Mouse (Mus musculus) bone marrow, adult 2 months (tissue): ENCODE results near the gene Rcc2. TPM values are rescaled to one million over a fixed set of nuclear protein-coding genes. Genes with fewer than 3 reads are reported as not detected.

Experiments
- H3K27ac ChIP-seq: fragments of 200-500 bp; 2 replicates; pipeline ENCODE4 v1.5.1; 2012; ENCODE audit warnings: low read depth, mild to moderate bottlenecking, control low read depth, inconsistent platforms, low read length; ENCODE audit not compliant: control insufficient read depth, poor library complexity, insufficient read depth
- H3K4me1 ChIP-seq: fragments of 200-500 bp; 2 replicates; pipeline ENCODE4 v1.6.1; 2011; ENCODE audit warnings: low read length; ENCODE audit not compliant: control insufficient read depth, insufficient read depth
- H3K4me3 ChIP-seq: fragments of 200-500 bp; replicated peaks from 2 replicates; pipeline ENCODE3; 2011; ENCODE audit warnings: mild to moderate bottlenecking, low read depth, low read length, control low read depth; ENCODE audit not compliant: control insufficient read depth
- CTCF ChIP-seq: fragments of 200-500 bp; IDR thresholded peaks from 2 replicates; pipeline ENCODE4 v1.5.1; 2011; ENCODE audit warnings: low read length, control low read depth; ENCODE audit not compliant: control insufficient read depth, insufficient read depth
- POLR2A ChIP-seq: fragments of 200-500 bp; IDR thresholded peaks from 2 replicates; pipeline ENCODE4 v1.6.1; 2011; ENCODE audit warnings: low read depth, mild to moderate bottlenecking, control low read depth, low read length, borderline replicate concordance; ENCODE audit not compliant: control insufficient read depth
- WGBS: fragments of 180-500 bp; shearing (Covaris S2); methylation state at CpG from one replicate; pipeline ENCODE4 v1.1.7; 2018; 5-methylcytosine and 5-hydroxymethylcytosine counted together
- polyA plus RNA-seq: library from polyadenylated mRNA; stranded (reverse); fragments of >200 nt; gene quantifications from 2 replicates; pipeline ENCODE4 v1.2.4, GENCODE M21; 2011; ENCODE audit warnings: low replicate concordance; ENCODE audit not compliant: missing spikeins, insufficient read depth, insufficient read length

Gene Rcc2
- polyA plus RNA-seq, 1 experiment: 105 TPM

DNA sequence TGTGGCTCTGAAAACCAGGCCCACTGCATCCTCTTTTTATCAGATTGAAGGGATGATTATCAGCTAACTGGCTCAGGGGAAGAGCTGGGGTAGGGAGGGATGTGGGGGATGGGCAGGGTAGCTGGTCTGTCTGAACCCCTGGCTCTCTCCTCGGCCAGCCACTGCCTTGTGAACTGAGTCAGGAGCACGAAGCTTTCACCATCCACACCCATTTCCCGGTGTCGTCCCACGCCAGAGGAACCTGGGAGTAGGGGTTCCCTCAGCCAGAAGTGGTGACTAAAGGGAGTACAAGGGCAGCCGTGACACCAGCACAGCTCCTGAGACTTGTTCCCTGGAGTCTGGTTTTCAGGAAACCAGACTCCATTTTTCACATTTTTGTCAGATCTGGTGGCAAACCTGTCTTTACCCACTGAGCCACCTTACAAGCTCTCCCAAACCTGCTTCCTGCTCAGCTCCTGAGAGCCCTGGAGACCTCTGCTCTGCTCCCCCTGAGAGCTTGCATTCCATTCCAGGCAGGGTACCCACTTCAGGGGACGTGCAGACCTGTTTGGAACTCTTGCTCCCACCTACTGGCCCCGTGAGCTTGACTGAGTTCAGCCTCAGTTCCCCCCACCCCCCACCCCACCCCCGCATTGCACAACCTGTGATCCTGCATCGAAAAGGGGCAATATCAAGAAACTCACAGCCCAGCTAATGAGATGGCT, 37.3 kb upstream of the Rcc2 start:
- H3K27ac ChIP-seq: no peak overlapping the region
- TF ChIP-seq CTCF: no peak
- no peak for TF ChIP-seq POLR2A
- 22% methylated on average over 10 of the region's 10 CpGs for WGBS
- no peaks in the 10 kb centered on the region for H3K4me1 ChIP-seq
- H3K4me3 ChIP-seq: no peak overlapping the region

DNA sequence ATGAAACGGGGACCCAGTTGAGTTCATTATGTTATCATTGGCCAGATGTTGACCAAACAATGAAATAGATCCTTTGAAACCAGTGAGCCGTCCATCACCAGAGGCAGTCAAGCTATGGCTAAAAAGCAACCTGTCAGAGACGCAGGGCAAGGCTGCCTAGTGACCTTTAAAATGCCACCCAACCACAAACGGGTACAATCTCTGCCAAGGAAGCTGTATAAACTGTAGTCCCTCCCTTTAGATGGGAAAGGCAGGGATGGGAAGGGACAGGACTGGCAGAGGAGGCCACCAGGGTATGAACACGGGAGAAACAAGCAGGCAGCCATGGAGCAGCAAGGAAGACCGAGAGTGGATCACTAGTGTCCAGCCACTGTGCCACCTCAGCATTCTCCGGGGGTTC, 35.3 kb upstream of the Rcc2 start:
- no peak overlapping the region for H3K27ac ChIP-seq
- H3K4me1 ChIP-seq: no peaks in the 10 kb centered on the region
- H3K4me3 ChIP-seq: no peak overlapping the region
- TF ChIP-seq CTCF (no peak), POLR2A (no peak)
- 79% methylated on average over 7 of the region's 7 CpGs for WGBS

DNA sequence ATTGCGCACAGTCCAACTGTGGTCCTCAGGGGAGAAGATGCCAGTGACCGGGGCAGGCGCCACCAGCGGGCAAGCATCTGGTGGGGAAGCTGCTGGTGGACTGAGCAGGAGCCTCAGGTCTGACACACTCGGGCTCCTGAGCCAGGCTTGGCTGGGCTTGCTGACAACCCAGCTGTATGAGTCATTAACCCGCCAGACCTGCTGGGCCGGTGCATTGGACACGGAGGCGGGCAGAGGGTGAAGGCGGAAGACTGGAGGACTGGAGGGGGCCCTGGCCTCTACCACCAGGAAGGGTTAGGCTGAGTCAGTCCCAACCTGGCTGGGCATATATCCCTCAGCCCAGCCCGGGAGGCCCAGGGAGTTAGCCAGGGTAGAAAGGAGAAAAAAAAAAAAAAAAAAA, 34.6 kb upstream of the Rcc2 start, which contains the start of gene Arhgef10l:
TSS of gene Arhgef10l (minus strand) at position 253 of the 400 bp plus-strand sequence.
- Histone ChIP-seq H3K4me3 (no peak within 1 kb of the TSS), H3K27ac (no peak within 1 kb of the TSS), H3K4me1 (no peaks in the 10 kb centered on the region)
- WGBS: 62% methylated on average over 11 of the region's 11 CpGs
- TF ChIP-seq POLR2A: no peak
- no peak for TF ChIP-seq CTCF

DNA sequence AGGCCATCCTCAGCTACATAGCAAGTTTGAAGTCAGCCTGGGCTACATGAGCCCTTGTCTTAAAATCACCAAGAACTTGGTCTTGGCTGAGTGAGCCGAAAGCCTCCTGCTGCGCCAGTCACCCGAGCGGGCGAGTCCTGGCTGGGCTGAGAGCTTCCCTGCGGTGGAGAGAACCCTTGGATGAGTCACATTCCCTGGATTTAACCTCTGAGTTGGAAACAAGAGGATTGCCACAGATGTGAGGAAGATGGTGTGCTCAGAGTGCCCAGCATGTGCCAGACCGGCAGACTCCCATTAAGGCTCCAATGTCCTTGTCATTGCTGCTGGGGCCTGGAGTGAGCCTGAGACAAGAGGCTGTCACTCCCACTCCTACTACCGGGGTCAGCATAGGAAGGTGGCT, 32.5 kb upstream of the Rcc2 start:
- TF ChIP-seq CTCF: no peak
- TF ChIP-seq POLR2A: no peak
- Histone ChIP-seq H3K4me3 (no peak overlapping the region), H3K4me1 (no peaks in the 10 kb centered on the region), H3K27ac (no peak overlapping the region)
- WGBS: 85% methylated on average over 8 of the region's 8 CpGs

DNA sequence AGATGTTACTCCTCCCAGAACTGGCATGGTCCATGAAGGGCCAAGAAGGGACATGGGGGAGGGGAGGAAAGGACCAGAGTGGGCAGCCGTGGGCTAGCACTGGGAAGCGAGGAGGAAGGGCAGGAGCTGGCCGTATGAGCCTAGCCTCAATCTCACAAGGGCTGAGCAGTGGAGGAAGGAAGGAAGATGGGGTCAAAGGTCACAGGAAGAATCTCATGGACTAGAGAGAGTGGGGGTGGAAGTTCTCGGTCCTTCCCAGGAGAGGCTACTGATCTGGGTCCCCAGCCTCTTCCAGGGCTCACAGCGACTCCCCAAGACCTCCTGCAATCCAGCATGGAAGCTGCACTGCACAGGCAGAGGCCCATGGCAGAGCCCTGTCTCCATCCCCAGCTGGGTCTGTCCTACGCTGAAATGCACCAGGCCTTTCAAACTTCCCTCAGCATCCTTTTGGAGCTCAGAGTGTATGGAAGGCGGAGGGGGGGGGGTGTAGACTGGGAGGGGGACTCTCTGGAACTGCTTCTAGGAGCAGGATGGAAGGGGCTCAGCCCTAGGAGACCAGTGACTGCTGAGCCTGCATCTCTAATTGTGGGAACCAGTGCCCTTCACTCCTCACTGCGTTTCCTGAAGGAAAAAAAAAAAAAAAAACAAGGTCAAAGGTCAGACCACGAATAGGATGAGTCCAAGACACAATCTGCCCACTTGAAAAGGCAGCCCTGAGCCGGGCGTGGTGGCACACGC, 26.6 kb upstream of the Rcc2 start:
- Histone ChIP-seq H3K27ac (no peak overlapping the region), H3K4me3 (no peak overlapping the region), H3K4me1 (no peaks in the 10 kb centered on the region)
- TF ChIP-seq CTCF: no peak
- TF ChIP-seq POLR2A: no peak
- WGBS: 64% methylated on average over 12 of the region's 12 CpGs

DNA sequence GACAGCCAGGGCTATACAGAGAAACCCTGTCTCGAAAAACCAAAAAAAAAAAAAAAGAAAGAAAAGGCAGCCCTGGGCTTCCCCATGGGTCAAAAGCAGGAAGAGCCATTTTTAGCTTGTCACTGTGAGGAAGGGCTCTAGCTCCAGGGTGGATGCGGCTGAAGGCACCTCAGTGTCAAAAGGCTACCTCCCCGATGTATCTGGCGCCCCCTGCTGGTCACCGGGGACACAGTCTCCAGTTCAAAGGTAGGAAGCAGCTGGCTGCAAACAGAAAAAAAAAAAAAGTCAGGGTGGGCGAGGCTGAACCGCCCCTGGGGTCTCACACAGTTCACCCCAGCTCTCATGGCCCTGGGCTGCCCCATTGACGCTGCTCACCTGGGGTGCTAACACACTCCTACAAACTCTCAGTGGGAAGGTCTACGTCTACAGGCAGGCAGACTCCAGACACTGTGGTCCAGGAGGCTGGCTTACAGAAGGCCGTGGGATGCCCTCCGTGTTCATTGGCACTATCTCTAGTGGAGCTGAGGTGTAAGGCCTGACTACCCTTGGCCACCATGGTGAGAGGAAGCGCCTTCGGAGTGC, 25.9 kb upstream of the Rcc2 start:
- Histone ChIP-seq H3K4me1 (no peaks in the 10 kb centered on the region), H3K4me3 (no peak overlapping the region), H3K27ac (no peak overlapping the region)
- TF ChIP-seq POLR2A (no peak), CTCF (peak; percentile 91)
- 32% methylated on average over 12 of the region's 13 CpGs for whole genome bisulfite sequencing

DNA sequence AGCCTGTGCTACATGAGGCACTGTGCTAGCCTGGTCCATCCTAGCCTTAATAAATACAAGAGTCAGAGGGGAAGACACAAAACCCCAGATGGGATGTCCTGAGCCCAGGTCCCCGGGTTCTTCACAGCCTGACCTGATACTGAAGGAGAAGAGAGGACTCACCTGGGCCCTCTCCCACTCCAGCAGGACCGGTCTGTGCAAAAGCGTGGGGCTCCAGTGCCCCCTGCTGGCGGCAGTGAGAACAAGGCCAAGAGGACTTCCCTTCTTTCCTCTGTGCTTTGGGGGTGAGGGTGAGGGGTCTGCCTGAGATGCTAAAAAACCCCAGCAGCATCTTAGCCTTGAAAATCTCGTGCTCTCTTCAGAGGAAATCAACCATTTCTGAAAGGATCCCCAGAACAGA, 21.3 kb upstream of the Rcc2 start:
- Histone ChIP-seq H3K4me3 (no peak overlapping the region), H3K4me1 (peaks cover 2% of the 10 kb centered on the region; the same call in 1 of the 2 replicates), H3K27ac (no peak overlapping the region)
- WGBS: 16% methylated on average over 5 of the region's 5 CpGs
- TF ChIP-seq POLR2A: no peak
- peak; percentile 69 for TF ChIP-seq CTCF

DNA sequence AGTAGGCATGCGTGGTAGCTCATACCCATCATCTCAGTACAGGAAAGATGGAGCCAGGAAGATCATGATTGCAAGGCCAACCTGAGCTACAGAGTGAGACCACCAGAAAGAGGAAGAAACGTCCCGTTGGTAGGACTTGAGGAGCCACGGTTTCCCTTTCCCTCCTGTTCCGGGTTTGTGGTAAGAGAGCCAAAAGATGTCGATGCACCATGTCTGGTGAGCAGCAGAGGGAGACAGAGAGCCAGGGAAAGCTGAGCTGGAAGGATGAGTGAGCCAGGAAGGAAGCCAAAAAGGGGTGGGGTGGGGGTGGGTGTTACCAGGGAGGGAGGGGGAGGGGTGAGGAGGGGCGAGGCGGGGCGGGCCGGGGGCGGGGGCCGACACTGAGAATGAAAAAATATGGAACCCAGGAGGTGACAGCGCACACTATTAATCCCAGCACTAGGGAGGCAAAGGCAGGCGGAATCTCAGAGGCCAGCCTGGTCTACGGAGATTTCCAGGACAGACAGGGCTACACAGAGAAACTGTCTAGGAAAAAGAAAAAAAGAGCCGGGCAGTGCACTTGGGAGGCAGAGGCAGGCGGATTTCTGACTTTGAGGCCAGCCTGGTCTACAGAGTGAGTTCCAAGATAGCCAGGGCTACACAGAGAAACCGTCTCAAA, 20.5 kb upstream of the Rcc2 start:
- Histone ChIP-seq H3K4me1 (peaks cover 2% of the 10 kb centered on the region; the same call in 1 of the 2 replicates), H3K27ac (no peak overlapping the region), H3K4me3 (no peak overlapping the region)
- TF ChIP-seq POLR2A (no peak), CTCF (peak; percentile 94)
- WGBS: 17% methylated on average over 17 of the region's 18 CpGs

DNA sequence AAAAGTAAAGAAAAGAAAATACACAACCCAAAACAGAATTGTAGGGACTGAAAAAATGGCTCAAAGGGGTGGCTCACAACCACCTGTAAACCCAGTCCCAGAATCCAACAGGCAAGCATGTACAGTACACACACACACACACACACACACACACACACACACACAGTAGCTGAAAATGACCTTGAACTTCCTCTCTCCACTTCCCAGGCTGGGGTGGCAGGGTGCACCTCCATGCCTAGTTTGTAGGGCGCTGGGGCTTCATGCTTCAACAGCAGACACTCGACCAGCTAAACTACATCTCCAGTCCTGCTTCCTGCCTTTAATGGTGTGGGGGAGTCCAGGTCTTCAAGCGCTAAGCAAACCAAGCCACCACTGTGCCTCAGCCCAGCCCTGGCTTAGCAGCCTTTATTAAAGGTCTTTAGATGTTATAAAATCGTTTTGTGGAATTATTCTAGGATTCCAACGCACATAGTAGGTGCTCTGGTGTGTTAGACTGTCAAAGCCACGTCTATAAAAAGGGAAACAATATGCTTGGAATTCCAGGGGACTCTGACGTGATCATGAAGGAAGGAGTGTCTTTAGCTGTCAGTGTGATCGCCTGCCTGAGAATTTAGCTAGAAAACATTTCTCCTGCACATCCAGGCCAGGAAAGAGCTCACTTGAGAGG, 19.5 kb upstream of the Rcc2 start:
- 28% methylated on average over 8 of the region's 8 CpGs for WGBS
- H3K4me1 ChIP-seq: peaks cover 2% of the 10 kb centered on the region; the same call in 1 of the 2 replicates

More for the DNA sequence above, 19.5 kb upstream of the Rcc2 start:
- Histone ChIP-seq H3K27ac (no peak overlapping the region), H3K4me3 (no peak overlapping the region)
- TF ChIP-seq POLR2A: no peak
- no peak for TF ChIP-seq CTCF
